Mouse (Mus musculus): ENCODE data around the gene Luc7l3.

- TF ChIP-seq CTCF (IDR thresholded peaks at IDR 0.05; ENCODE audit: borderline replicate concordance, insufficient read depth, low read depth, low read length) (no peak), POLR2A (IDR thresholded peaks at IDR 0.05; ENCODE audit: borderline replicate concordance, insufficient read depth, low read length) (peak; percentile 52; the same call in 1 of the 2 replicates)
These were observed 5.2 kb upstream of the Luc7l3 start for GRCm38 (mm10) chr11:94326961-94327411.
